Mouse (Mus musculus) Patski (cell line): ENCODE data around the gene Lrrc49. TPM values are rescaled to one million over a fixed set of nuclear protein-coding genes. Genes with fewer than 3 reads are reported as not detected.

Experiments
- ATAC-seq: fragments of 100-300 bp; one replicate; pipeline ENCODE4 v1.8.0; 2021
- CTCF ChIA-PET: fragments of 350-600 bp; sonication (Branson Sonifier 250); formaldehyde crosslinking; loops from one replicate; lab custom pipeline; 2022; ENCODE audit warnings: inconsistent platforms; lab: Charles Lee
- POLR2A ChIA-PET: fragments of 350-600 bp; sonication (Branson Sonifier 250); formaldehyde crosslinking; loops from one replicate; lab custom pipeline; 2022; ENCODE audit warnings: antibody characterized with exemption, inconsistent platforms; lab: Charles Lee
- DNase-seq: peaks from one replicate; pipeline ENCODE4 v3.0.0-alpha.2; 2011; ENCODE audit warnings: low read depth, low spot score
- H3K27me3 ChIP-seq: fragments of 371-371 bp; one replicate; pipeline ENCODE4 v1.5.1; 2021
- CTCF ChIP-seq: fragments of 100-300 bp; IDR thresholded peaks from one replicate; pipeline ENCODE4 v1.5.1; 2021
- in situ Hi-C: fragments of 300-500 bp; cut with MboI; formaldehyde crosslinking; loops from 3 replicates; pipeline ENCODE4 v1.11.1; 2018; ENCODE audit warnings: low pct_unique_long_range_greater_than_20kb, mixed read lengths
- polyA plus RNA-seq: library from polyadenylated mRNA; unstranded; gene quantifications from one replicate; pipeline ENCODE4 v1.2.3, GENCODE M21; 2021

Lrrc49 gene
- polyA plus RNA-seq, 1 experiment from 2014 or later, result 22.7 TPM

DNA sequence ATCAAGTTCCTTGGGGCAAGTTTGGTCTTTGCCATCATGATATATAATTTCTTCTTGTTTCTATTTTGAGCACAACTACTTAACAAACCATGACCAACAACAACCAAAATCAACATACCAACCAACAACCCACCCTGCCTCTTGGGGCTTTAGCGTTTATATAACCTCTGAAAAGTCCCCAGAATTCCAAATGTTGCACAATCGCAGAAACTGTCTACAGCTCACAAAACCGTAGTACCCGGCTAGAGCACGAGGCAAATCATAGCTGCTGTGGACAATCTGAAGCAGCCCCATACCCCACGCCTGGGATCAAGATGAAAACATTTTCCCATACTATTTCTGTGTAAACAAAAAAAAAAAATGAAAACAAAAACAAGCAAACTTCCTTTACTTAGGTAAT is 21.8 kb upstream of the Lrrc49 start:
- POLR2A ChIA-PET, result no interaction called here
- H3K27me3 ChIP-seq, result no peaks in the 10 kb centered on the region
- TF ChIP-seq CTCF, result no peak
- DNase-seq (no peak), ATAC-seq (no peak)
- in situ Hi-C loops, result no loop called here
- CTCF ChIA-PET, result interaction anchor here (0.8 kb wide), 1 partner anchor 31 kb away, joined by 4 read pairs; no protein-coding TSS in a partner anchor

DNA sequence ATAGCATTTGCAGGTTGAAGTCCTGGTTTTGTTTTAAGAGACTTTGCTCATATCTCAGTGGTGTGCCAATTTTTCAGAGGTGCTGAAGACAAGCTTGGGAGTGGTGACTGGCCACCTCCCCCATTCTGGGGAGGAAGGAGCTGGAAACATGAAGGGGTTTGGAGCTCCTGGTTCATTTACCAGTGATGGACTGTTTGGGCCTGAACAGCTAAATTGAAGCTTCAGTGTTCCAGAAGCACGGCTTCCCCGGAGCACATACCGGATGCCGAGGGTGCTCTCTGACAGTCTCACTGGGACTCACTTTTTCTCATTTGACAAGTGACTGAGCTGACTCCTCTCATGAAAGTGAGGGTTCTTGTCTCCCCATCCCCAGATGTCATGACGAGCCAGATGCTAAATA is 20.6 kb upstream of the Lrrc49 start:
- ATAC-seq, result no peak
- ChIA-PET POLR2A (no interaction called here), CTCF (interaction anchor here (1.1 kb wide), 1 partner anchor 37 kb away, joined by 3 read pairs; no protein-coding TSS in a partner anchor)
- in situ Hi-C loops, result no loop called here
- no peak for TF ChIP-seq CTCF
- no peaks in the 10 kb centered on the region for H3K27me3 ChIP-seq
- DNase-seq, result no peak

DNA sequence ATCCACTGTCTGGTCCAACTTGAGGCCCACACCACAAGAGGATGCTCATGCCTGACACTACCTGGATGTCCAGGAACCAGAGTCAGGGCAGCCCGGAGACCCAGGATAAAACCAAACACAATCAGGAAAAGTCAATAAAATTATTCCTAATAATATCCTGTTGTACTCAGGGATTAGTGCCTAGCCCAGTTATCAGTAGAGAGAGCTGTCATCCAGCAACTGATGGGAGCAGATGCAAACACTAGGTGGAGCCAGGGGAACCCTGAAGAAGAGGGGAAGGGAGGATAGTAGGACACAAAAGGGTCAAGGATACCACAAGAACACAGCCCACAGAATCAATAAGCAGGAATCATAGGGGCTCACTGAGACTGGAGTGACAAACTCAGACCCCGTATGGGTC is 19.6 kb upstream of the Lrrc49 start:
- ATAC-seq (no peak), DNase-seq (no peak)
- H3K27me3 ChIP-seq, result no peaks in the 10 kb centered on the region
- ChIA-PET CTCF (no interaction called here), POLR2A (no interaction called here)
- in situ Hi-C loops, result no loop called here
- TF ChIP-seq CTCF, result no peak

DNA sequence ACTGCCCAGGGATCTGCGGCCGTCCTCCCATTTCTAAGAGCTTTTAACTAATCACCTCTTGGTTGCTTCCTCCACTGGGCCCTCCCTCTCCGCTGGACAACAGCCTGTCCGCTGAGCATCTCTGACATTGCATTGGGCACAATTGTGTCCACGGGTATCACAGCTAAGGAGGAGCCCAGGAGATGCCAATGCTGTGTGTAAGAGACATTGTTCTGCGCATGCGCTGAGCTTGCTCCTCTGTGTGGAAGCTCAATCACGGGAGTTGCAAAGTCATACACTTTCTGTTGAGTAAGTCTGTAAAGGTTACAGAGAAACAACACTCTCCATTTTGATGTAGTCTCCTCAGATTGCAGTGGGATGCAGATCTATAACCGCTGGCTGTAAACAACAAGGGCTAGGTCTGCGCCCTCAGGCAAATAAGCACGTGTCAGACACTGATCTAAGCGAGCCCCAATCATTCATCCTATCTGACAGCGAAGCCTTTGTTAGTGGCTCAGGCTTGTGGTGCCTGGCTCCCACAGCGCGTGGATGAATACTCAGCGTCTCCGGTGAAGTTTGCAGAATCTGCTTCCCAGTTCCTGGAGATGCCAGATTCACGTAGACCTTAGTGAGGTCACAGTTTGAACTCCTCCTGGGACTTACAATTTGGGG is 11.7 kb upstream of the Lrrc49 start:
- no peak for ATAC-seq
- in situ Hi-C loops, result no loop called here
- ChIA-PET POLR2A (no interaction called here), CTCF (interaction anchor here (0.9 kb wide), 1 partner anchor 19 kb away, joined by 3 read pairs; no protein-coding TSS in a partner anchor)
- TF ChIP-seq CTCF, result no peak
- no peak for DNase-seq
- H3K27me3 ChIP-seq, result no peaks in the 10 kb centered on the region

DNA sequence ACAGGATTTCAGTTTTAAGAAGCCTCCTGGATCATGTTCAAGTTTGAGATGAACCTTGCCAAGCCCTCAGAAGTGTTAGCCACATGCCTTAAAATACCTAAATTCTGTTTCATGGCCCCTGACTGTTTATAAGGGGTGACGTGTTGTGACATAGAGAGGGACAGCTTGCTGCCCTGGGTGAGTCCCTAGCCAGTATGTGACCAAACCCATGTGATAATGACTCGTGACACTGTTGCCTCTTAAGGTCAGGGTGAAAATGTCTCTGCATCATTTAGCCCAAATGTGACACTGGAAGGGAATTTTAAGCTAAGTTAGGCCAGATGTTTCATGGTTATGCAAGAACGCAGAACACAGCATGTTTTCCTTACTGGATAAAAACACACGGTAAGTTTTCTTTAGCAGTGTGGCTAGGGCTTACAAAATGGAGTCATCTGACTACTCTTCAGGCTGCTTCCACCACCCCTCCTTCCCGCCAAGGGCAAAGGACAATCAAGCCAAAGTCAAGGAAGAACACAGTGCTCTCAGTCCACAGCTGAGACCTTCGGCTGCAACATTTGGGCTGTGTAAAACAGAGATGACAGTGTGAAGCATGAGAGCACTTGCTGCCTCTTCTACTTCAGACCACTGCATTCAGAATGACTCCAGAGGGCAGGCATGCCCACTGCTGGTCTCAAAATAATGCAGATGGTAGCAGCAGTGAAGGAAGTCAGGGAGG is 8.5 kb upstream of the Lrrc49 start:
- in situ Hi-C loops, result no loop called here
- ChIA-PET POLR2A (no interaction called here), CTCF (no interaction called here)
- no peaks in the 10 kb centered on the region for H3K27me3 ChIP-seq
- no peak for TF ChIP-seq CTCF
- ATAC-seq (no peak), DNase-seq (no peak)

DNA sequence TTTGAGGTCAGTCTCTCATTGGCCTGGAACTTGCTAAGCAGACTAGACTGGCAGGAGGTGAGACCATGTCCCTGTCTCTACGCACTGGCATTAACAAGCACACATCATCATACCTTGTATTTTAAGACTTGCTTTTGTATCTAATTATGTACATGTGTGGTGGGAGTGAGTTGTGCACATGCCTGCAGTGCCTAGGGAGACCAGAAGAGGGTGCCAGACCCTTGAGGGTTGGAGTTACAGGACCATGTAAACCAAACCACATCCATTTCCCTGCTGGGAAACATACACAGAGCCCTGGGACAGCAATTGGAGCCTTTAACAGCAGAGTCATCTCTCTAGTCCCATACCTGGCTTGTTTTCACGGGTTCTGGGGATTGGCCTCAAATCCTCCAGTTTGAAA is 6.0 kb upstream of the Lrrc49 start:
- ChIA-PET POLR2A (no interaction called here), CTCF (no interaction called here)
- in situ Hi-C loops, result no loop called here
- no peaks in the 10 kb centered on the region for H3K27me3 ChIP-seq
- DNase-seq (no peak), ATAC-seq (no peak)
- TF ChIP-seq CTCF, result peak; percentile 71

DNA sequence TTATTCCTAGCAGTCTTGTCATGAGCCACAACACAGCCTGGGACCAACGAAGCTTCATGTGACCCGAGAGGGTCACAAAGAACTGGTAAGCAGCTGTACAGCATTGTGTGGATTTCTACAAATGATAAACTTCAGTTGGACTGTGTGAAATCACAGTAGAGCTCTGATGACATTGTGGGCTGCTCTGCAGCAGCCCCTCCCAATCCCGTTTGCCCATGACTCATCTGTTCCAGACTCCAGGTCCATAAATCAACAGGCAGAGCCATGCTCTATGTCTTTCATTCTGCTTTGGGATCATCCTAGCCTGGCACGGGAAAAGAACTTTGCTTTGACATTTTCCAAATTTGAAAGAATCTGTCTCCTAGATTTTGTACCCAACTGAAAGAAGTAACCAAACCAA is 4.7 kb upstream of the Lrrc49 start:
- no peaks in the 10 kb centered on the region for H3K27me3 ChIP-seq
- POLR2A ChIA-PET, result no interaction called here
- in situ Hi-C loops, result no loop called here
- CTCF ChIA-PET, result no interaction called here
- DNase-seq (no peak), ATAC-seq (peak; percentile 57)
- no peak for TF ChIP-seq CTCF

DNA sequence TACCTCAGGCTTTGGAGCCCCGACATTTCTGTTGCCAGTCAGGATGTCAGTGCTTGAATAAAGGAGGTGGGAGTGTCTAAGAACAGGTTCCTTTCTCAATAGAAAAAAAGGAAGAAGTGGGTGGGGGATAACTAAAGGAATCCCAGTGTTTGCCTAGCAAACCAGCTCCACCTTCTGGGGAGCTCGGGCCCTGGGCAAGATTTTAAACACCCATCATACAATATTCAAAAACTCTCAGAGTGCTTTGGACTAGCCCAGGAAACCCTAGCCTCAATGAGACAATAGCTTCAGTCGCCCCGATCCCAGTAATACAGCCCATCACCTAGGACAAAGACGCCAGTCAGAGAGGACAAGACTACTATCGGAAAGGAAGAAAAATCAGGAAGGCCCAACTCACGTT is 543 bp downstream of the Lrrc49 start:
- in situ Hi-C loops, result no loop called here
- TF ChIP-seq CTCF, result peak; percentile 58
- CTCF ChIA-PET, result interaction anchor here (1.2 kb wide), 1 partner anchor 173 kb away, joined by 3 read pairs; no protein-coding TSS in a partner anchor
- POLR2A ChIA-PET, result no interaction called here
- ATAC-seq, result peak; percentile 36
- no peaks in the 10 kb centered on the region for H3K27me3 ChIP-seq
- no peak for DNase-seq

DNA sequence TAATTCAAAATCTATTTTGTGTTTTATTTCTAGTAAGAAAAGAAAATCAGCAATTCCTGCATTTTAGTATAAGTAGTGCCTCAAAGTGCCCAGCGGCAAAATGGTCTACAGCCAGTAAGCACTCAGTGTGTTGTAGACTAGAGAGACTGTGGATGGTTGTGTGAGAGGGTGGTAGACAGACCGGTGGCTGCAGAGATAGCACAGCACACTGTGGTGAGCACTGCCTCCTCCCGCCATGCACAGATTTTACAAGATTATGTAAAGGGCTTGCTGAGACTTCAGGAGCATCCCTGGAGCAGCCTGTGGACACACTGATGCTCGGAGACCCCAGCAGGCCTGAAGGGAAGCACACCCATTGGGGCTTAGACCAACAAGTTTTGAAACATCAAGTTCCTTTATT is 5.2 kb downstream of the Lrrc49 start:
- H3K27me3 ChIP-seq, result no peaks in the 10 kb centered on the region
- no peak for DNase-seq
- CTCF ChIA-PET, result no interaction called here
- in situ Hi-C loops, result no loop called here
- POLR2A ChIA-PET, result no interaction called here
- no peak for TF ChIP-seq CTCF
- no peak for ATAC-seq

DNA sequence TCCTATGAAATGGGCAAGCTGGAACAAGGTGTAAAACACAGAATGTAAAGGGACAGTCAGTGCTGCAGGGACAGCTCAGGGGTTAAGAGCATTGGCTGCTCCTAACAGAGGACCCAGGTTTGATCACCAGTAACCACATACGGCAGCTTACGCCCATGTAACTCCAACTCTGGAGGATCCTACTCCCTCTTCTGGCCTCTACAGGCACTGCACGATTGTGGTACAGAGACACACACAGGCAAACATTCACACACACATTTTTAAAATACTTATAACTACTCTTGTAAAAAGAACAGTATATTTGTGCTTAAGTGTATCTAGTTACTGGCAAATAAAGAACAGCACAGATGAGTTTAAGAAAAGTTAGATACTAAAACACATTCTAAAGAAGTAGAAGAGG is 7.0 kb downstream of the Lrrc49 start:
- peak; percentile 53 for TF ChIP-seq CTCF
- no peaks in the 10 kb centered on the region for H3K27me3 ChIP-seq
- in situ Hi-C loops, result no loop called here
- no peak for ATAC-seq
- DNase-seq, result no peak
- POLR2A ChIA-PET, result no interaction called here
- CTCF ChIA-PET, result no interaction called here

DNA sequence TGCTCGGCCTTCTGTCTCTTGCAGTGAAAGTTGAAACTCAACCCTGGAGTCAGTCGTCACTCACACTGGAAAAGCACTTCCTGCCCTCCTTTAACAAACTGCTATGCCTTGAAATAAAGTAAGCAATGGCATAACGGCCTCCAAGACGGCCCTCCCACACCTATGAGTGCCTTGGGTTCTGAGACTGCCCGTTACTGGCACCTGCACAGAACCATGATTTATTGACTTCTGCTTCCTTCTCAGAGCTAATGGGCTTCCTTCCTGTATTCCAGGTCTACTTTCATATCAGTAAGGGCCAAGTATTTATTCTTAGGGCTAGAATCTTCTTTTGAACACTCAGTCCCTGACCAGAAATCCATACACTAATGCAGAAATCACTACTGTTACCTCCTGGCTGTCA is 9.0 kb downstream of the Lrrc49 start:
- POLR2A ChIA-PET, result no interaction called here
- in situ Hi-C loops, result loop anchor here (5.0 kb wide), 1 partner anchor 432 kb away; no protein-coding TSS in a partner anchor

More for the DNA sequence above, 9.0 kb downstream of the Lrrc49 start:
- CTCF ChIA-PET, result interaction anchor here (1.9 kb wide), 1 partner anchor 12 kb away, joined by 5 read pairs; no protein-coding TSS in a partner anchor
- no peaks in the 10 kb centered on the region for H3K27me3 ChIP-seq
- ATAC-seq (no peak), DNase-seq (no peak)
- TF ChIP-seq CTCF, result no peak
